Mouse (Mus musculus): ENCODE results near the gene Pdcd1lg2.

Pdcd1lg2 gene

DNA sequence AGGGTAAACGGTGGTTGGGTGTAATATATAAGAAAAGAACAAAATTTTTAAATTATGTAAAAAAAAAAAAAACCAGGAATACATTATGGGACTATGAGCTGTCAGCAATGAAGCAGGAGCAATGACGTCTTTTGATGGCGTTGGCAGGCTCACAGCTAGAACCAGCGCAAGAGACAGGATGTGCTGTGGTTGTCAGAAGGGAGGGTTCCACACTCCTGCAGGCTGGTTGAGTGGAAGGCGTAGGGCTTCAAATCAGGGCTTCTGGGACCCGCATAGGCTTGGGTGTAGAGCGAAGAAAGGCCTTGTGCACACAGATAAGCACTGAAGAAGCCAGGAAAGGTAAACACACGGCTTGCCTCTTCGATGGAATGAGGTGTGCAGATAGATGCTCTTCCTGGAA, 56.1 kb downstream of the Pdcd1lg2 start:
- in situ Hi-C loops (cut with MboI; ENCODE audit: low sequenced_read_pairs) = no loop called here

GRCm38 (mm10) chr19:29468941-29469685, 58.4 kb downstream of the Pdcd1lg2 start:
- in situ Hi-C loops (cut with MboI; ENCODE audit: low sequenced_read_pairs) = no loop called here

DNA sequence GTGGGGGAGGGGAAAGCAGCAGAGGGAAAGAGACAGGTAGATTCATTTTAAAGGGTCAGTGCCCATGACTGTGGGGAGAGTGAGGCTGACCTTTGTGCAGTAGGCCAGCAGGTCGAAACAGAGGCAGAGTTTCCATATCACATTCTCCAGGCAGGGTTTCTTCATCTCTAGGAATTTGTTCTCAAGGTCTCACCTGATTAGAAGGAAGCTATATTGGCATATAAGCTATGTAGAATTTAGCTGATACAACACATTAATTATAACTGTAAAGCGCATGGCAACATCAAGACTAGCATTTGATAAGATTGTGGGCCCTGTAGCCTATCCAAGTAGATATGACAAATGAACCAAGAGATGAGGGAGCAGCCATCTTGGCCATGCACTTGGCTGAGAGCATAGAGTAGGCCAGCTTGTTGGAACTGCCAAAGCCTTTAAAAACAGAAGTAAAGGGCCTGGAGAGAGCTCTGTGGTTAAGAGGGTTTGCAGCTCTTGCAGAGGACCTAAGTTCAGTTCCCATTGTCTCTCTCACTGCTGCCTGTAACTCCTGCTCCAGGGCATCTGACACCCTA, 59.1 kb downstream of the Pdcd1lg2 start:
- in situ Hi-C loops (cut with MboI; ENCODE audit: low sequenced_read_pairs) = no loop called here

DNA sequence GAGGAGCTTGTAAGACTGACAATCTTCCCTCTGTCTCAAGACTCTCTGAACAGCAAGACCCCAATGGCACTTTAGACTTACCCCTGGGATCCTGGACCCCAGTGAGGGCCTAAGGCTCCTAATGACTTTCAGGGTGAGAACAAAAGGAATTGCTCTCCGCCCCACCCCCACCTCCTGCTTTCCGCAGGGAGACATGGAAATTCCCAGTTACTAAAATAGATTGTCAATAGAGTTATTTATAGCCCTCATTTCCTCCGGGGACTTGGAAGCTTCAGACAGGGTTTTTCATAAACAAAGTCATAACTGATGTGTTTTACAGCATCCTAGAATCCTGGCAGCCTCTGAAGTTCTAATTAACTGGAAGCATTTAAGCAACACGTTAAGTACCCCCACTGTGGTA, 59.9 kb downstream of the Pdcd1lg2 start:
- in situ Hi-C loops (cut with MboI; ENCODE audit: low sequenced_read_pairs) = no loop called here

DNA sequence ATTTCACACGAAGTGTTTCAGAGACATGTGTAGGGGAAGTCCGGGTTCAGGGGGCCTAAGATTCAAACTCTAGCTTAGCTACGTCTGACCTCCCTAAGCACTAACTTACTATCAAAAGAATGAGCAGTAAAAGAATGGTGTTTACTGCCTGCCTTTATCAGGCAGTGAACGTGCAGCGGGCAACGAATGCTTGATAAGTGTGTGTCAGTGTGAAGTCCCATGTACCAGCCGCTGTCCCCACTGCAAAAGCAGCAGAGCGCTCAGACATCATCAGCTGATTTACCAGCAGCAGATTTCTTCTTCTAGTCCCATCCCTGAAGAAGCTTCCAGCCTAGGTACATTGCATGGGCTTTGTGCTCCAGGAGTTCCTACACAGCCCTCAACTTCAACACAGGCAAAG, 61.7 kb downstream of the Pdcd1lg2 start:
- in situ Hi-C loops (cut with MboI; ENCODE audit: low sequenced_read_pairs) = no loop called here

- in situ Hi-C loops (cut with MboI; ENCODE audit: low sequenced_read_pairs) = no loop called here
Measured at GRCm38 (mm10) chr19:29472946-29473345, 62.2 kb downstream of the Pdcd1lg2 start.

DNA sequence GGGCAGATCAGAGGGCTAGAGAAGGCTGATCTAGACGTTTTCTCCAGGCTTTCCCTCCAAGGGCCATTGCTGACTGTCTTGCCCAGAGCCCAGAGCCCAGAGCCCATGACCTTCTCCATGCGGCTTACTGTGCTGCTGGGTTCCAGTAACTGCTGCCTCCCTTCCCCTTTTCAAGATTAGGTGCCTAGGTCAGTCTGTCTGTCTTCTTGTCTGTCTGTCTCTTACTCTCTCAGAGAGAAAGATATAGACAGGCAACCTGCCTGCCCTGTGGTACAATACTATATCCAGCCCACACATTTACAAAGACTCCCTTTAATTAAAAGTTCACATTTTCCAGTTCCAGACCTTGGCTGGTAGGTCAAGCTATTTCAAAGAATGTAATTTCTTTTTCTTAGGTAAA, 64.1 kb downstream of the Pdcd1lg2 start:
- in situ Hi-C loops (cut with MboI; ENCODE audit: low sequenced_read_pairs) = no loop called here

GRCm38 (mm10) chr19:29475210-29475620, 64.5 kb downstream of the Pdcd1lg2 start:
- in situ Hi-C loops (cut with MboI; ENCODE audit: low sequenced_read_pairs) = no loop called here

GRCm38 (mm10) chr19:29478598-29478997, 67.9 kb downstream of the Pdcd1lg2 start:
- in situ Hi-C loops (cut with MboI; ENCODE audit: low sequenced_read_pairs) = no loop called here

DNA sequence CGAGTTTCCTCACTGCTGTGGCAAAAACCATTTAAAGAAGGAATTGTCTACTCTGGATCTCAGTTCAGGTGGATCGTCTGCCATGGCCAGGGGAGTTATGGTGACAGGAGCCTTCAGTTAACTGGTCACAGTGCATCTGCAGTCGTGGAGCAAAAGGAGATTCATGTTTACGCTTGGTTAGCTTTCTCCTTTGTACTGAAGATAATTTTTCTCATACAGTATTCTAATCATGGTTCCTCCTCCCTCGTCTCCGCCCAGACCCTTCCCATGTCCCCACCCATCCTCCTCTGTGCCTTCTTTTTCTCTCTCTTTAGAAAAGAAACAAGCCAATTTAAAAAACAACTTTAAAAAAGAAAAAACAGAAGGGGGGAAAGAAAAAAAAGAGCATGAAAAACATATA, 70.9 kb downstream of the Pdcd1lg2 start:
- in situ Hi-C loops (cut with MboI; ENCODE audit: low sequenced_read_pairs) = no loop called here

- in situ Hi-C loops (cut with MboI; ENCODE audit: low sequenced_read_pairs) = no loop called here
Measured at GRCm38 (mm10) chr19:29482148-29482547, 71.4 kb downstream of the Pdcd1lg2 start.

- in situ Hi-C loops (cut with MboI; ENCODE audit: low sequenced_read_pairs) = no loop called here
Measured at GRCm38 (mm10) chr19:29482637-29483036, 71.9 kb downstream of the Pdcd1lg2 start.

DNA sequence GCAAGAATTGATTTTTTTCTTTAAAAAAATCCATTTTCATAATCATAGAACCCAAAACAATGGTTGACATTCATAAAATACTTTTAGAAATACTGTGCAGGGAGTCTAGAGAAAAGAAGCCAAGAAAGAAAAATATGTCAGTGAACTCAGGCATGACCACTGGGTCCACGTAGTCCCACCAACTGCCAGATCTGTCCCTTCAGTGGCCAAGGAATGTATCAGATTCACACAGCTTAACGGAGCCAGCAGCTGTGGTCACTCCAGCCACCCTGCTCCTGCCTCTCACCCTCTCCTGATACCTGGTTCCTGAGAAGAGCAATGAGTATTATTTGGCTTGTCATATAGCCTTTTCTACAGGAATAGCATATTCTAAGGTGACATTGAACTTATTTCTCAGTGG, 72.7 kb downstream of the Pdcd1lg2 start:
- in situ Hi-C loops (cut with MboI; ENCODE audit: low sequenced_read_pairs) = no loop called here

GRCm38 (mm10) chr19:29484537-29484936, 73.8 kb downstream of the Pdcd1lg2 start:
- in situ Hi-C loops (cut with MboI; ENCODE audit: low sequenced_read_pairs) = no loop called here

DNA sequence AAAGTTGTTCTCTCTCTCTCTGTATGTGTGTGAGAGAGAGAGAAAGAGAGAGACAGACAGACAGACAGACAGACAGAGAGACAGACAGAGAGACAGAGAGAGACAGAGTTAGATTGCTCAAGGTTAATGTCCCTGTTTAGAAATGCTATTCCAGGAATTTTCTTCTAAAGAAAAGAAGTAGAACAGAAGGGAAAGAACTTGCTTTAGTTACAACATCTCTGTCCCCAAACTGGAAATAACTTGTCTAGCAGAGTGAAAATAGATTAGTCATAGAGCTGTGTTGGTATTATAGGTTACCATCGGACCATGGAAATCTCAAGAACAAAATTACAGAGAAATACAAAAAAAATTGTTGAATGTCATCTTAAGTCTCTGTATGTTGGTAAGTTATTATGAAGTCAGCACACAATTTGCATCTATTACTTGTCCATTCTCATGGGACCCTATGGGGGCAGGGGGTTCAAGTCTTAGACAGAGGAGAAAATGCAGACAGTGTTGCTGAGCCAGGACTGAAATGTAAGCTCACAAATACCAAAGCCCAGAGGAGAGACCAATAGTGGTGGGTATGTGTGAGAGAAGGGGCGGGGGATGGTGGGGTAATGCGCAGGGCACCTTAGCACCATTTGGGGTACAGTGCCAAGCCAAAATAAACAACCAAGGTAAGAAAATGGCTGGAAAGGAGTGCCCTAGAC, 74.7 kb downstream of the Pdcd1lg2 start:
- in situ Hi-C loops (cut with MboI; ENCODE audit: low sequenced_read_pairs) = loop anchor here (5.0 kb wide), 1 partner anchor 98 kb away; no protein-coding TSS in a partner anchor

DNA sequence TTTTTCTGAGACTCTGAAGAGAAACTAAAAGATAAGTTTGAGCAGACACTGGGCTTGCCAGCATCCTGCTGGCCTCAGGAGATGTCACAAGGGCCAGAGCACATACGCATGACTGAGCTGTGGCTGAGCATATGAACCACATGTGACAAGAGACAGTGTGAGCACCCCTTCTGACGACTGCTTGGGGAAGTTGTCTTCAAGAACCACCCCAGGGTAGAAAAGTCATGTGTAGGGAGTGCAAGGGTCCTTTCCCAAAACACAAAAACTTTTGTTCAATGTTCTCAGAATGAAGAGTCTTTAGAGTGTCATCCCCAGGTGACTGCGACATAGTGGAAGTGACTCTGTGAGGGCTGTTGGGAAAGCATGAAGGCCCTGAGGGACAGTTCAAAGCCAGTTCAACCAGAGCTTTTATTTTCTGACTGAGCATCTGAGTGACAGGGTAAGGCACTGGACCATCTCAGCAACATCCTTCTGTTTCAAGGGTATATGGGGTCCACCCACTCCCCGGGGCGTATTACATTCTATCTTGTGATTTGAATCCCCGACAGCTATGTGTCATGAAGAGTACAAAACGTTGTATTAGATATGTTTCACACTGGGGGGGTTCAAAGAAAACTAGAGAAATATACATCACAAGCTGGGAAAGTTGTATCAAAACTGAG, 76.0 kb downstream of the Pdcd1lg2 start:
- in situ Hi-C loops (cut with MboI; ENCODE audit: low sequenced_read_pairs) = loop anchor here (5.0 kb wide), 1 partner anchor 99 kb away; no protein-coding TSS in a partner anchor

GRCm38 (mm10) chr19:29487326-29488072, 76.8 kb downstream of the Pdcd1lg2 start:
- in situ Hi-C loops (cut with MboI; ENCODE audit: low sequenced_read_pairs) = loop anchor here (5.0 kb wide), 1 partner anchor 100 kb away; no protein-coding TSS in a partner anchor

- in situ Hi-C loops (cut with MboI; ENCODE audit: low sequenced_read_pairs) = loop anchor here (5.0 kb wide), 1 partner anchor 101 kb away; no protein-coding TSS in a partner anchor
Measured at GRCm38 (mm10) chr19:29488073-29488390, 77.3 kb downstream of the Pdcd1lg2 start.

DNA sequence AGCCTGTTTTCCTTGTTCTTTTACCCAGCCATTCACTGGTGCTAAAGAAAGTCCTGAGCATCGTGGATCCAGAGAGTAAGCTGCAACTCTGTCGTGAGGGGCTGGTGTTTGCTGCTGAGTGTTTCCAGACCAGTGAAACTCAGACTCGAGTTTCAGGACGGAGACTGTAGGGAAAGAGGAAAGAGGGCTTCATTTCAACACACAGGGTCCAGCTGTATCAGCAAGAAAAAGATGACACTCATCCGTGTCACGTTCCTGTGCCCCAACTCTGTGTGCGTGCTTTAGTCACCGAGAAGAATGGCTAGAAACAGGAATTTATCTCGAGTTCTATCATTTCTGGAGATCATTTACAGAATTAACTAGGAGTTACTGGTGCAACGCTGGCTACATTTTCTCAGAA, 77.7 kb downstream of the Pdcd1lg2 start:
- in situ Hi-C loops (cut with MboI; ENCODE audit: low sequenced_read_pairs) = loop anchor here (5.0 kb wide), 1 partner anchor 101 kb away; no protein-coding TSS in a partner anchor

DNA sequence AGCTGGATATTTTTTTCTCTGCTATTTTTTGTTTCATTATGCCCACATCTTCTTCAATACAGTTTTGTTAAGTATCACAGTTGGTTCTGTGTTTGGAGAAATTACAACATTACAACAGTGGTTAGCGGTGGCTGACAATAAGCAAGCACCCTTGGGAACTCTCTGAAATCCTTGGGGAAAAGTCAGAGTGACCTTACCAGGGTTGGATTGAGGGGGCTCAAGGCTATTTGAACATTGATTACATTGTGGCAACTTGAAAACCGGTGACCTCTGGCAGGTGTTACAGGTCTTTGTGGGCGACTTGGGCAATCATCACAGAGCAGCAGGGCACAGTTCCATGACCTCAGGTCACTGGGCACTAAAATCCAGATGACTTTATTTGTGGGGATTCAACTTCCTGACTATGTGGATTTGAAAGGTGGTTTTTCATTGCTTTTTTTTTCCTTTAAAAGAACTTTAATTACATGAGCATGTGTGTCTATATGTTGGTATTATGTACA, 79.1 kb downstream of the Pdcd1lg2 start:
- in situ Hi-C loops (cut with MboI; ENCODE audit: low sequenced_read_pairs) = loop anchor here (5.0 kb wide), 1 partner anchor 103 kb away; no protein-coding TSS in a partner anchor
